Mouse (Mus musculus) cerebellum, adult 2 months (tissue): Measurements from ENCODE around the gene Ccdc27. TPM values are rescaled to one million over a fixed set of nuclear protein-coding genes. Genes with fewer than 3 reads are reported as not detected.

Source experiments
- DNase-seq, 2 experiments: peaks; one replicate each; pipeline ENCODE4 v3.0.0; 2021
- H3K27ac ChIP-seq: fragments of 200-500 bp; 2 replicates; pipeline ENCODE4 v1.5.1; 2012; ENCODE audit warnings: low read length, control low read depth, inconsistent platforms; ENCODE audit not compliant: insufficient read depth
- H3K27me3 ChIP-seq: fragments of 200-500 bp; 2 replicates; pipeline ENCODE4 v1.6.1; 2012; ENCODE audit warnings: inconsistent platforms, mild to moderate bottlenecking, low read length, moderate library complexity; ENCODE audit not compliant: control insufficient read depth, insufficient read depth
- H3K4me1 ChIP-seq: fragments of 200-500 bp; 2 replicates; pipeline ENCODE4 v1.6.1; 2011; ENCODE audit warnings: low read length; ENCODE audit not compliant: control insufficient read depth, insufficient read depth
- H3K4me3 ChIP-seq: fragments of 200-500 bp; replicated peaks from 2 replicates; pipeline ENCODE3; 2011; ENCODE audit warnings: mild to moderate bottlenecking, low read depth, low read length, control low read depth; ENCODE audit not compliant: insufficient read depth
- CTCF ChIP-seq: fragments of 200-500 bp; IDR thresholded peaks from 2 replicates; pipeline ENCODE4 v1.5.1; 2011; ENCODE audit warnings: low read depth, mild to moderate bottlenecking, control low read depth, low read length, moderate library complexity, borderline replicate concordance; ENCODE audit not compliant: insufficient read depth
- POLR2A ChIP-seq: fragments of 200-500 bp; IDR thresholded peaks from 2 replicates; pipeline ENCODE4 v1.6.1; 2011; ENCODE audit warnings: low read length, control low read depth, borderline replicate concordance; ENCODE audit not compliant: insufficient read depth
- WGBS: fragments of 180-500 bp; shearing (Covaris S2); methylation state at CpG from one replicate; pipeline ENCODE4 v1.1.7; 2018; 5-methylcytosine and 5-hydroxymethylcytosine counted together
- polyA plus RNA-seq: library from polyadenylated mRNA; depleted of rRNA; stranded (reverse); fragments of >200 nt; gene quantifications from 2 replicates; pipeline ENCODE4 v1.2.3, GENCODE M21; 2012

Ccdc27 gene
- polyA plus RNA-seq, 1 experiment, result not detected

DNA sequence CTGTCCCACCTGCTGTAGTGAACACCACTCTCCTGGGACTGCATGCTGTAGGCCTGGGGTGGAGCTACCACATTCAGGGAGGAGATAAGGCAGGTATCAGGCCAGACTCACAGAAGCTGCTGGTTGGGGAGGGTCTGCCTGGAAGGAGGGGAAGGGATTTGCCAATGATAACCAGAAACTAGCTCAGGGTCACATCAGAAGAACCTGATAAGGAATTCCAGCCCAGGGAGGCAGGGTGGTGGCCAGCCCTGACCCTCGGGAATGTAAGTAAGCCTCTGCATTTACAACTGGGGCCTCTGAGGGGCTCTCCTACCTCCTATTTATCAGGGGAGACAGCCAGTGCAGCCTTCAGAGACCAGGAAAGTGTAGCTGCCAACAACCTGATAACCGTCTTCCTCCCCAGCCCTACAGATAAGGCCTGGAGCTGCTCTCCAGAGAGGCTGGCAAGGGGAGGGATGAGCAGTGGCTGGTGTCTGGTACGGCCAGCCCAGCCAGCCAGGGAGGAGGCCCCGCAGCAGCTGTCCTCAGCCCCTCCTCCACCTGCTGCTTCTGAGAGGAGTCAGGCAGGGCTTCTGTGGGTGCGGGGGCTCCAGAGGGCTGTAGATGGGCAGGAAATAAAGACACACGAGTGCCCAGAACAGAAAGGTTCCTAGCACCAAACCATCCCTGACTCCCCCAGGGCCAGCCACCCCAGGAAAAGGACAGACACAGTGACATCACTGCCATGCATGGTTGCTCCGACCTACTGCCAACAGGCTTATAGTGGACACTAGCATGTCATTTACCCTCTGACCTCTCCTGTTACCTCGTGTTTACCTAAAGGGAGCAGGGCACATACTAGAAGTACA, 18.5 kb downstream of the Ccdc27 start:
- 21% methylated on average over 8 of the region's 8 CpGs for WGBS
- TF ChIP-seq CTCF (no peak), POLR2A (no peak)
- peak overlapping the region; percentile 37 for H3K27ac ChIP-seq
- DNase-seq, result no peak
- no peak overlapping the region for H3K4me3 ChIP-seq
- H3K4me1 ChIP-seq, result no peaks in the 10 kb centered on the region
- no peaks in the 10 kb centered on the region for H3K27me3 ChIP-seq

DNA sequence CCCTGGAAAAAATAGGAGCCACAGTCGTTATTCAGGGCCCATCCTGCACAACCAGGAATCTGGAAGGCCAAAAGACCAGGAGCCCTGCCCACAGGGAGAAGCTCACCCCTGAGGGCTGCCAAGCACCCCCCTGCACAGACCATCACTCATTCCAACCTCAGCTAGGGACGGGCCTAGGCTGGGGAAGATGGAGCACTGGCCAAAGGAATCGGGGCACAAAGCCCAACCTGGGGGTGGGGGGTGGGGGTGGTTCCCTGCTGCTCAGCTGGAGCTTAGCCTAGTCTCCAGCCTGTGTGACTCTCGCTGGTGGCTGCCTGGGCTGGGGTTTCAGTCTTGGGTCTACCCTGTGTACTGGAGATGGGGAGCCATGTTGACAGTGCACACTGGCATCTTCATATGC, 19.6 kb downstream of the Ccdc27 start:
- H3K27me3 ChIP-seq, result no peaks in the 10 kb centered on the region
- TF ChIP-seq POLR2A (no peak), CTCF (no peak)
- no peak overlapping the region for H3K4me3 ChIP-seq
- WGBS, result 4% methylated on average over 4 of the region's 4 CpGs
- H3K4me1 ChIP-seq, result no peaks in the 10 kb centered on the region
- H3K27ac ChIP-seq, result no peak overlapping the region; the same call in 1 of the 2 replicates
- no peak for DNase-seq

DNA sequence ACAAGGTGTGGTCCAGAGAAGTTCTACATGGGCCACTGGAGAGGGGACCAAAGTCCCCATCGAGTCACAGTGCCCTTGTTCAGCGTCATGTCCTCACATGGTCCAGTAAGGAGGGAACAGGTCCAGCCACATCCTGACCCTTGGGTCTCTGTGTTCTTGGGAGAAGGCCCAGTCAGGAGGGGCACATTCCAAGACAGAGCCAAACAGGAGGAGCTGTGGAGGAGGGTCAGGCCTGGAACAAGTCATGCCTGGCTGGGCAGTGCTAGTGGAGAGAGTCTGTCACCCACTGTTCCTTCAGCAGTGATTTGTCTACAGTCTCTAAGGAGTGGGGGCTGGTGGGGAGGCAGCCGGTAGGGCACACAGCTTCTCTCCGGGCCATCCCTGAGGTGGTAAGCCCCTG, 20.1 kb downstream of the Ccdc27 start:
- H3K4me3 ChIP-seq, result no peak overlapping the region
- no peaks in the 10 kb centered on the region for H3K27me3 ChIP-seq
- H3K27ac ChIP-seq, result peak overlapping the region; percentile 21; the same call in 1 of the 2 replicates
- peak in 1 of 2 experiments; percentile 33 for DNase-seq
- TF ChIP-seq CTCF (no peak), POLR2A (no peak)
- H3K4me1 ChIP-seq, result no peaks in the 10 kb centered on the region
- 21% methylated on average over 4 of the region's 4 CpGs for WGBS

DNA sequence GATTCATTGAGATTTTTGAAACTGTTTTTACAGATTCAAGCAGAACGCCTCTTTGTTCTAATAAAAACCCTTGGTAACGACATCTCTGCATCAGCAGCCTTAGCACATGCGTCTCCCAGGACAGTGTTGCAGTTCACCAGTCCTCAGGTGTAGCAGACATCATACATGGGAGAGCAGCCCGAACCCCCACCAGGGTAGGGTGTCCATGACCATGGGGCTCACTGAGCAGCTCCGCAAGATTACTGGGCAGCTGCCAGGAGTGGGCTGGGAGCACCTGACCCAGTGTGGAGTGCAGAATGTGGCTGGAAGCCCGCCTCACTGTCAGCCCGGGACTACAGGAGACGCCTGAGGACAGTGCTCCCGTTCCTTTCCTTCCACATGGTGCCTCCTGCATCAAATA, 21.0 kb downstream of the Ccdc27 start:
- no peak for DNase-seq
- H3K4me1 ChIP-seq, result no peaks in the 10 kb centered on the region
- no peak for TF ChIP-seq CTCF
- no peak for TF ChIP-seq POLR2A
- no peak overlapping the region for H3K4me3 ChIP-seq
- H3K27me3 ChIP-seq, result no peaks in the 10 kb centered on the region
- no peak overlapping the region for H3K27ac ChIP-seq
- 75% methylated on average over 9 of the region's 9 CpGs for whole genome bisulfite sequencing

DNA sequence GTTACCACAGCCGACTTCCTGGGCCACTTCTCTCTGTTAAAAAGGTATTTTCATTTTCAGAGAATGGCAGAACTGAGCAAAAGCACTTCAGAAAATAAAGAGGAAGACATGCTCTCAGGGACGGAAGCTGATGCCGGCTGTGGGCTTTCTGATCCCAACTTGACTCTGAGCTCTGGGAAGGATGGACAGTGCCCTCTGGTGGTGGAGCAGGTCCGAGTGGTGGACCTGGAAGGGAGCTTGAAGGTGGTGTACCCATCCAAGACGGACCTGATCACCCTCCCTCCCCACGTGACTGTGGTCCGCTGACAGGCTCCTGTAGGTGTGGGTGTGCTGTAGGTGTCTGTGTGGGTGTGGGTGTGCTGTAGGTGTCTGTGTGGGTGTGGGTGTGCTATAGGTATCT, 22.9 kb downstream of the Ccdc27 start:
- H3K4me3 ChIP-seq, result no peak overlapping the region
- no peaks in the 10 kb centered on the region for H3K27me3 ChIP-seq
- DNase-seq, result no peak
- no peak overlapping the region for H3K27ac ChIP-seq
- no peak for TF ChIP-seq POLR2A
- peak; percentile 51; the same call in 1 of the 2 replicates for TF ChIP-seq CTCF
- WGBS, result 61% methylated on average over 7 of the region's 7 CpGs
- H3K4me1 ChIP-seq, result peaks cover 7% of the 10 kb centered on the region; the same call in 1 of the 2 replicates

DNA sequence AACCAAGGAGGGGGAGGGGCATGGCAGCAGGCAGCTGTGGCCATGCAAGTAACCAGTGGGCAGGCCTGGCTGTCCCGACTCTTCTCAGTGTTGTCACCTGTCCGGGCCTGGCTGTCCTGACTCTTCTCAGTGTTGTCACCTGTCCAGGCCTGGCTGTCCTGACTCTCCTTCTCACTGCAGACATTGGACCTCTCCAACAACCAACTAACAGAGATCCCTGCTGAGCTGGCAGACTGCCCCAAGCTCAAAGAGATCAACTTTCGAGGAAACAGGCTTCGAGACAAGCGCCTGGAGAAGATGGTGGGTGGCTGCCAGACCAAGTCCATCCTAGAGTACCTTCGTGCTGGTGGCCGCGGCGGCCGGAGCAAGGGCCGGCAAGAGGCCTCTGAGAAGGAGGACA, 27.0 kb downstream of the Ccdc27 start:
- 43% methylated on average over 11 of the region's 11 CpGs for WGBS

DNA sequence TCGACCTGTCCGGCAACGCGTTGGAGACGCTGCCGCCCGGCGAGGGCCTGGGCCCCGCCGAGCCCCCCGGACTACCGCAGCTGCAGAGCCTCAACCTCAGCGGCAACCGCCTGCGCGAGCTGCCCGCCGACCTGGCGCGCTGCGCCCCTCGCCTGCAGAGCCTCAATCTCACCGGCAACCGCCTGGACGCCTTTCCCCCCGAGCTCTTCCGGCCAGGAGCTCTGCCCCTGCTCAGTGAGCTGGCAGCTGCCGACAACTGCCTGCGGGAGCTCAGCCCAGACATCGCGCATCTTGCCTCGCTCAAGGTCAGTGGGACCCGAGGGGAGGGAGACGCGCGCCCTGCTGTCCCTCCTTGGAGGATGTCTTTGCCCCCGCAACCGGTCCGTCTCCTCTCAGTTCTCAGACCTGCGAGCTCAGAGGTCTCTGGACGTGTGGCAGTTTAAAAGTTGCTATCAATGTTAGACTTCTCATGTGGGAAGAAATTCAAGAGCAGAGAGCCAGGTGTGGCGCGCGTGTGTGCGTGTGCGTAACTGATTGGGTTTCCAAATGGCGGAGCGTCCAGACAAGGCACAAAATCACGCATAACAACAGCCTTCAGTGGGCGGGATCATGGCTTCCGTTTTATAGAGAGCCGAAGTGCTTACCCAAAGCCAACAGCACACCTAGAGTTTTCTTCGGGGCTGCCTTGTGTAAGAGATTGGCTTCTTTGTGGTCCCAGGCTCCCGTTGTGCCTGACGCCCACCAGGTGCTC, 30.2 kb downstream of the Ccdc27 start:
- no peaks in the 10 kb centered on the region for H3K27me3 ChIP-seq
- no peak overlapping the region for H3K27ac ChIP-seq
- TF ChIP-seq CTCF (no peak), POLR2A (no peak)
- WGBS, result under 1% methylated on average over 52 of the region's 55 CpGs
- peaks cover 24% of the 10 kb centered on the region for H3K4me1 ChIP-seq
- DNase-seq, result no peak
- peak overlapping the region; percentile 60 for H3K4me3 ChIP-seq

More for the DNA sequence above, 27.0 kb downstream of the Ccdc27 start:
- Histone ChIP-seq H3K4me3 (no peak overlapping the region), H3K27ac (no peak overlapping the region), H3K27me3 (no peaks in the 10 kb centered on the region), H3K4me1 (peaks cover 24% of the 10 kb centered on the region)
- no peak for TF ChIP-seq CTCF
- TF ChIP-seq POLR2A, result no peak
- peak in 1 of 2 experiments; percentile 32 for DNase-seq

DNA sequence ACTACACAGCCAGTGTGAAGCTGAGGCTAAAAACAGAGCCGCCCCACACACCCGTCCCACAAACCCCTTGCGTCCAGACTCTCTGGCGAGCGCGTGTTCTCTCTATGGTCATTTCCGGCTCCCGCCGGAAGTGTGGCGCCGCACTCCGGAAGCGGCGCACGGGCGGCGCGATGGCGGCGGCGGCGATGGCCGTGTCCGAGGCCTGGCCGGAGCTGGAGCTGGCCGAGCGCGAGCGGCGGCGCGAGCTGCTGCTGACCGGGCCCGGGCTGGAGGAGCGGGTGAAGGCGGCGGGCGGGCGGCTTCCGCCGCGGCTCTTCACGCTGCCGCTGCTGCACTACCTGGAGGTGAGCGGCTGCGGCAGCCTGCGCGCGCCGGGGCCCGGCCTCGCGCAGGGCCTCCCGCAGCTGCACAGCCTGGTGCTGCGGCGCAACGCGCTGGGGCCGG, 30.8 kb downstream of the Ccdc27 start, which contains the start of gene Lrrc47:
Gene Lrrc47 (plus strand): TSS at position 86 of the 444 bp plus-strand sequence.
- H3K27ac ChIP-seq, result peak within 1 kb of the TSS; percentile 5
- peak within 1 kb of the TSS; percentile 60 for H3K4me3 ChIP-seq
- H3K27me3 ChIP-seq, result no peaks in the 10 kb centered on the region
- TF ChIP-seq CTCF (no peak), POLR2A (peak; percentile 76)
- DNase-seq, result peak; percentile 88 to 91
- peaks cover 24% of the 10 kb centered on the region for H3K4me1 ChIP-seq
- WGBS, result 2% methylated on average over 56 of the region's 59 CpGs
